Mouse (Mus musculus) ES-E14 (cell line): Measurements from ENCODE around the gene Hgfac. TPM values are rescaled to one million over a fixed set of nuclear protein-coding genes. Genes with fewer than 3 reads are reported as not detected.

ENCODE experiments used
- DNase-seq: peaks from one replicate; pipeline ENCODE4 v3.0.0-alpha.2; 2013; ENCODE audit warnings: low read depth, low spot score
- H3K27ac ChIP-seq: 2 replicates; pipeline ENCODE4 v1.5.1; 2012; ENCODE audit warnings: low read depth, mild to moderate bottlenecking, low read length, moderate library complexity, mixed read lengths; ENCODE audit not compliant: poor library complexity, insufficient read depth, severe bottlenecking
- H3K36me3 ChIP-seq: 2 replicates; pipeline ENCODE4 v1.6.1; 2012; ENCODE audit warnings: mild to moderate bottlenecking, low read length, moderate library complexity, mixed read lengths; ENCODE audit not compliant: control insufficient read depth, poor library complexity, insufficient read depth, severe bottlenecking
- H3K4me1 ChIP-seq, 2 experiments: fragments of 150-350 bp in 1 of 2; sonication (generic) in 1 of 2; 2 replicates each; pipeline ENCODE4 v1.6.1; 2012; ENCODE audit warnings: low read length in 2 of 2, mild to moderate bottlenecking in 1 of 2, mixed read lengths in 1 of 2; ENCODE audit not compliant: control insufficient read depth in 2 of 2, insufficient read depth in 2 of 2, poor library complexity in 1 of 2
- H3K4me3 ChIP-seq, 2 experiments: fragments of 150-350 bp in 1 of 2; sonication (generic) in 1 of 2; 2 replicates each; pipeline ENCODE4 v1.5.1; 2012; ENCODE audit warnings: low read length in 2 of 2, low read depth in 1 of 2, mild to moderate bottlenecking in 1 of 2, mixed read lengths in 1 of 2; ENCODE audit not compliant: insufficient read depth in 1 of 2, poor library complexity in 1 of 2, severe bottlenecking in 1 of 2
- H3K9ac ChIP-seq: 2 replicates; pipeline ENCODE4 v1.6.1; 2012; ENCODE audit warnings: low read depth, mild to moderate bottlenecking, low read length, mixed read lengths; ENCODE audit not compliant: poor library complexity, insufficient read depth, severe bottlenecking
- H3K9me3 ChIP-seq: fragments of 150-350 bp; sonication (generic); 2 replicates; pipeline ENCODE4 v1.6.1; 2012; ENCODE audit warnings: low read depth, mild to moderate bottlenecking, low read length; ENCODE audit not compliant: control insufficient read depth, insufficient read depth
- CHD2 ChIP-seq: IDR thresholded peaks from 2 replicates; pipeline ENCODE4 v1.6.1; 2014; ENCODE audit warnings: mild to moderate bottlenecking, low read depth, low read length, inconsistent platforms
- HCFC1 ChIP-seq: IDR thresholded peaks from 2 replicates; pipeline ENCODE4 v1.6.1; 2012; ENCODE audit warnings: low read length, inconsistent platforms, borderline replicate concordance; ENCODE audit not compliant: insufficient read depth
- MAFK ChIP-seq: IDR thresholded peaks from 2 replicates; pipeline ENCODE4 v1.6.1; 2014; ENCODE audit warnings: mild to moderate bottlenecking, low read depth, low read length, inconsistent platforms; ENCODE audit not compliant: insufficient read depth
- ZC3H11A ChIP-seq: IDR thresholded peaks from 2 replicates; pipeline ENCODE4 v1.6.1; 2012; ENCODE audit warnings: low read depth, mild to moderate bottlenecking, inconsistent platforms, low read length, borderline replicate concordance
- ZNF384 ChIP-seq: IDR thresholded peaks from 2 replicates; pipeline ENCODE4 v1.6.1; 2012; ENCODE audit warnings: low read depth, low read length, inconsistent platforms
- in situ Hi-C, 2 experiments: fragments of 600-800 bp; cut with MboI; formaldehyde crosslinking; loops; one replicate each; pipeline ENCODE4 v1.15.1; 2025; ENCODE audit warnings: low sequenced_read_pairs in 2 of 2, inconsistent platforms in 1 of 2; ENCODE audit not compliant: unreplicated experiment in 2 of 2
- total RNA-seq: library from RNA; depleted of rRNA; stranded (reverse); fragments of 300-350 nt; gene quantifications from 2 replicates; pipeline ENCODE4 v1.2.3, GENCODE M21; 2012

Hgfac gene
- total RNA-seq, 1 experiment, result 0.58 TPM

DNA sequence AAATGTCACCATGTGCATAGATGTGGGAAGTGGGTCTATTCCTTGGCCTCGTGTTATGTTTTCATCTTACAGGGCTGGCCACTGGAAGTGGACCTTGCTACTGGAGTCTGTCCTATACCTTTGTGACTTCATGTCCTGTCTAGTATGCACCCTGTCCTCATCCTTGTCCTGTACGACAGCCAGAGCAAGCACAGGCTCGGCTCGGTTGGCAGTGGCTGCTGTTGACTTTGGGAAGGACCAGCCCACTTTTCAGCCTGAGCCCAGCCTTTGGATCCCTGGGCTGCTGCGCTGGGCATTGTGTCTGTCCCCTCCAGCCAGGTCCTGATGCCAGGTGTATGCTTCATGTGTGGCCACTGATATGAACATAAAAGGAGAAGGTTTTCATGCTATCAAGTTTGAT is 30.7 kb upstream of the Hgfac start:
- no peaks in the 10 kb centered on the region for H3K4me1 ChIP-seq
- no peak overlapping the region; the same call in 1 of the 2 replicates for H3K27ac ChIP-seq
- no peak overlapping the region for H3K9ac ChIP-seq
- no peaks in the 10 kb centered on the region for H3K36me3 ChIP-seq
- no peak for DNase-seq
- H3K4me3 ChIP-seq, result no peak overlapping the region
- H3K9me3 ChIP-seq, result no peaks in the 10 kb centered on the region
- in situ Hi-C loops, result no loop called here
- no peak for TF ChIP-seq HCFC1
- TF ChIP-seq ZC3H11A, result no peak
- no peak for TF ChIP-seq MAFK
- no peak for TF ChIP-seq CHD2
- no peak for TF ChIP-seq ZNF384

DNA sequence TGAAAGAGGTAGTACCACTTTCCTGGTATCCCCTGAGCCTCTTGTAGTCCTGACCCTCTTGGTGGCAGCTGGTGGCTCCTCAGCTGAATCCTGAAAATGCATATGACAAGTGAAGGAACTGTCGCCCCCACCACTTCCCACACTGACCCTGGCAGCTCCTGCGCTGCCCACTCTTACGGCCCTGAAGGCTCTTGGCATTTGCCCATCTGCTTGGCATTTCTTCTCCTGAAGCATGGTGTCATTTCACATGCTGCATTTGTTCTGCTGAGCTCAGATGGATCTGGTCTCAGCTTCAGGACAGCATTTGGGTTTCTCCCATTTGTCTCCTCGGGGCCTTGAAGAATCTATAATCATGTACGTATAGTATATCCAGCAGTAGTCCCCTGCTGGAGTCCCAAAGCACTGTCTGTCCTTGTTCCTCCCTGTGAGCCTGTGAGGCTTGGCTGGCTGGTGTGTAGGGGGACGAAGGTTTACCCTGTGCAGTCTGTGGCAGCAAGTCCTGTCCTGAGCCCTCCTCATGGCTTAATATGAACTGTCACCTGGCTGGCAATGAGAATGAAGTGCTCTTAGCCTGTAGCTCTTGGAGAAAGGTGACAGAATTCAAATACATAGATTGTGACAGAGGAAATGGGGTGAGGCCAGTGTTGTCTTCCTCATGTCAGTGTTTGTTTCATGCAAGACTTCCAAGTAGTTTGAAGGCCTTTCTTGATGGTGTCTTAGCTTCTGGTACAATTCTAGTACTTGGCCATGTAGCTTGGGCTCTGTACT is 30.0 kb upstream of the Hgfac start:
- DNase-seq, result no peak
- H3K4me1 ChIP-seq, result no peaks in the 10 kb centered on the region
- no peaks in the 10 kb centered on the region for H3K36me3 ChIP-seq
- H3K9ac ChIP-seq, result no peak overlapping the region
- no peak overlapping the region for H3K4me3 ChIP-seq
- in situ Hi-C loops, result no loop called here
- H3K9me3 ChIP-seq, result no peaks in the 10 kb centered on the region
- no peak overlapping the region for H3K27ac ChIP-seq
- no peak for TF ChIP-seq MAFK
- TF ChIP-seq ZNF384, result no peak
- TF ChIP-seq ZC3H11A, result no peak
- no peak for TF ChIP-seq HCFC1
- TF ChIP-seq CHD2, result no peak

DNA sequence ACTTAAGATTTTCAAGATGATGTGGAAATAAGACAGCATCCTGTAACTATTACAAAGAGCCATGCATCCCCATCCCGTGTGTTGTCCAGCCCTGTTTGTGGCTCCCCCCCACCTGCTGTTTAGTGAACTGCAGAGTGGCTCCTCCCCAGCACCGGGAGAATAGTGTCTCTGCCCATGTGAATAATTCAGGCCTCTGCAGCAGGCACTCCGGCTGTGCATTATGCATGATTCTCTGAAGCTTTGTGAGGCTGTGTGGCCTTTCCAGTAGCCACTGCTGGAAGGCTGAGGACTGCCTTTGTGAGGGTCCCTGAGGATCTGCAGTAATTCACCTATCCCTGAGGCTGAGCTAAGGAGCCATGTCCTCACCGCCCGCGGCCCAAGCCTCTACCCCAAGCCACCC is 27.3 kb upstream of the Hgfac start:
- Histone ChIP-seq H3K9me3 (no peaks in the 10 kb centered on the region), H3K9ac (no peak overlapping the region), H3K27ac (no peak overlapping the region), H3K4me3 (no peak overlapping the region), H3K36me3 (no peaks in the 10 kb centered on the region), H3K4me1 (no peaks in the 10 kb centered on the region)
- in situ Hi-C loops, result no loop called here
- TF ChIP-seq ZC3H11A (no peak), ZNF384 (no peak), HCFC1 (no peak), CHD2 (no peak), MAFK (no peak)
- no peak for DNase-seq

DNA sequence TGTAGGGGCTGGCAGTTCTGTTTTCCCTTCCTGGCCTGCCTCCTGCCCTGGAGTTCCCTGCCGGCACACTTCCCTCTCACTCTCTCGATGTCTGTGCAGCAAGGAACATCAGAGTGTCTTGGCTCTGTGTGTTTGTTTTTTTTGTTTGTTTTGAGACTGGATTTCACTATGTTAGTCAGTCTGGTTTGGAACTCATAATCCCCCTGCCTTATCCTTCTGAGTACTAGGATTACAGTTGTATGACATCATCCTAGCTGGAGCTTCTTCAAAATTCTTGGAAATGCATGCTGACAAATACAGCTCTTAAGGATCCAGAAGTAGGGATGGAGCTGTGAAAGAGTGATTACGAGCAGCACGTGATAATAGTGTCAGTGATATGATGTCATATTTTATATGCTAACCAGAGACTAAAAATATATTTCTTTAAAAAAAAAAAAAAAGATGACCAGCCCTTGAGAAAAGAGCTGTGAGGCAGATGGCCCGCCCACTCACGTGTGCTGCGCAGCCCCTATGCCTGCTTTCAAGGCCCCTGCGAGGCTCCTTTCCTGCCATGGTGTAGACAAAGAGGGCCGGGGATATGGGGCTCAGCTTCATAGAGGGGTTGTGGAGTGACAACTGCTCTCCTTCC is 21.5 kb upstream of the Hgfac start:
- H3K36me3 ChIP-seq, result no peaks in the 10 kb centered on the region; the same call in 1 of the 2 replicates
- no peaks in the 10 kb centered on the region for H3K4me1 ChIP-seq
- no peak for DNase-seq
- H3K27ac ChIP-seq, result no peak overlapping the region
- TF ChIP-seq CHD2, result no peak
- TF ChIP-seq MAFK, result no peak
- TF ChIP-seq ZC3H11A, result no peak
- TF ChIP-seq HCFC1, result no peak
- no peak for TF ChIP-seq ZNF384
- no peak overlapping the region for H3K9ac ChIP-seq
- no peak overlapping the region for H3K4me3 ChIP-seq
- H3K9me3 ChIP-seq, result no peaks in the 10 kb centered on the region
- in situ Hi-C loops, result no loop called here
